Mouse (Mus musculus): ENCODE measurements around the gene Nt5c1a. TPM values are rescaled to one million over a fixed set of nuclear protein-coding genes. Genes with fewer than 3 reads are reported as not detected.

Nt5c1a gene
- total RNA-seq, 2 experiments from 2014 or later: 41.3 to 43.9 TPM

DNA sequence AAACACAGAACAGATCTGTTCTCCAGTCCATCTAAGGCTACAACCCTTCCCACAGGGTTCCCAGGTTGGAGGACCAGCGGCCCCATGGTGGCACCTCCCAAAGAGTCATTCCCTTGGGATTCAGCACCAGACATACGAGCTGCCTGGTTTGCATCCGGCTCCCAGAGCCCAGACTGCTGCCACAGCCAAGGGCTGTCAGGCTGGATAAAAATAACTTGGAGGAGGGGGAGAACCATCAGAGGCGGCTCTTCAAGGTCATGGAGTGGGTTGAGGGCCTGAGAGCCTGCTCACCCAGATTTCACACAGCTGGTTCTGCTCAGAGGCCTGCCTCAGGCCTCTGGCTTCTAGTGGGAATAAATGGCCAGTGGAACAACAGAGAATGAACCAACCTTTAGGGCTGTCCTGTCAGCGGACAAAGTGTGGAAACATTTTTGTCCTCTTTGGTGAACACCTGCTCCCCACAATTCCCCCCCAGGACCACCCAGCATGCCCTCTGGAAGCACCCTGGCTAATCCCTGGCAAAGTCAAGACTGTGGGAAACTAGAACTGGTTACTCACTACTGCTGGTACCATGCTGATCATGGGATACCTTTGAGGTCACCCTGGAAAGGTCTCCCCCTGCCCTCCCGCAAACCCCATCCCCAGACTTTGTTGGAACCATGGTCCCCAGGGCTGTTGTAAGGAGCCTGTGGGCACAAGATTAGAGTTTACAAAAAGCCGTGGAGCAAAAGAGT, 46.0 kb downstream of the Nt5c1a start:
- peak; percentile 61 for DNase-seq (ENCODE audit: low spot score)

DNA sequence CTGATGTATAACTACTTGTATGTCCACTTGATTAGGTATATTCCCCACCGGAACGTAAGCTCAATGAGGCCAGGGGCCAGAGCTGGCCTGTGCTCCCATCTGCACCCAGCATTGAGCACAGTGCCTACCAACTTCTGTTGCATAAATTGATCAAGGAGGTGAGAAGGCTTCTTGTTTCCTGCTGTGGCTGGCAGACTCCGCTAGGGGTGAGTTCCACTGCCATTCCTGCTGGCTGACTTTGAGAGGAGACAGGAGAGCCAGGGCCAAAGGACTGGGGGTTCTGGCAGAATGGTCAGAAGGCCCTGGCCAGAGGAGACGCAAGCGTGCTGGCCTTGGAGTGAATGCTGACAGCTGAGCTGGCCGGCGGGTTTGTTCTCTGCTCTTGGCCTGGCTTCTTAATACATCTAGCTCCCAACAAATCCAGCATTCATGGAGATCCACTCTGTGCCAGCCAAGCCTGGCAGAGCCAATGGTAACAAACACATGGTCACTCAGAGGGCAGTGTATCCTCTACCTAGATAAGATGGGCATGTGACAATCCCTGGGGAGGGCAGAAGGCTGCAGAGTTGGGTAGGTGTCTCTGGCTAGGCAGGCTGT, 47.8 kb downstream of the Nt5c1a start:
- peak; percentile 92 for DNase-seq (ENCODE audit: low spot score)

- no peak for DNase-seq (ENCODE audit: low spot score)
Measured at GRCm38 (mm10) chr4:123252214-123252613, 50.9 kb downstream of the Nt5c1a start.

- peak; percentile 64 for DNase-seq (ENCODE audit: low spot score)
Measured at GRCm38 (mm10) chr4:123254617-123255016, 53.3 kb downstream of the Nt5c1a start.

DNA sequence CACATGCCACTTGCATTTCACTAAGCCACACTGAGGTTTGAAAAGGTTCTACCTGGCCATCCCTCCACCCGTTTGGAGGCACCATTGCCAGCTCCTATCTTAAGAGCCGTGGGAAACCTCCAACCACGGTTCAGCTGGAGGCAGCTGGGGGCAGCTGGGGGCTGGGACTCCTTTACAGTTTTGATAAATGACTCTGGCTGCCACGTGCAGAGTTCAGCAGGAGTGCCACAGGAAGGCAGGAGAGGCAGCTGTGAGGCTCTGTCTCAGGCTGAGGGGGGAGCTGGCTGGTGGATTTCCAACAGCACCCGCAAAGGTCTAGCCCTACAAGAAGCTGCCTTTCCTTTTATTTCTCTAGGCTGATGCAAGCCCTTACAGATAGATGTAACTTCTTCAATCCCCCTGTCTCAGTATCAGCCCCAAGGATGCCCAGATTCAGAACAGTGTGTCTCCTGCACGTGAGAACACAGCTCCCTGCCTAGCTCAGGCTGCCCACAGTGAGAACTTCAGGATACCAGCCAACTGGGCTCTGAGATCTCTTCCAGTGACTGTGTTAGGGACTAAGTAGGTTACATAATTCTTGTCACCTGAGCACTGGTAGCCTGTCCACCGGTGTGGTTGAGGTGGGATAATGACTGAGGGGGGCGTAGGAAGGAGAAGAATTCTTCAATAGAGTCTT, 58.9 kb downstream of the Nt5c1a start:
- DNase-seq (ENCODE audit: low spot score): no peak

- no peak for DNase-seq (ENCODE audit: low spot score)
Measured at GRCm38 (mm10) chr4:123261721-123262401, 60.6 kb downstream of the Nt5c1a start, which contains the start of gene Pabpc4. Pabpc4 (plus strand) TSS chr4:123262351.

Other genes with a start within 250 kb of the Nt5c1a start
- under 1 TPM; 0.39 to 0.81 TPM for gene Mfsd2a, start 240.3 kb upstream of the Nt5c1a start, total RNA-seq (2021)
- under 1 TPM; 0.12 to 0.64 TPM for gene Mycl, start 205.9 kb upstream of the Nt5c1a start, total RNA-seq (2021)
- 1 to 10 TPM; 6.5 to 6.8 TPM for gene Trit1, start 184.9 kb upstream of the Nt5c1a start, total RNA-seq (2021)
- not detected for gene Bmp8b, start 96.3 kb upstream of the Nt5c1a start, total RNA-seq (2021)
- gene Oxct2b, start 85.2 kb upstream of the Nt5c1a start, total RNA-seq (2021): not detected
- 10 to 100 TPM; 20.5 to 20.9 TPM for gene Ppie, start 61.6 kb upstream of the Nt5c1a start, total RNA-seq (2021)
- not detected for gene Hpcal4, start 18.3 kb upstream of the Nt5c1a start, total RNA-seq (2021)
- 1 to 10 TPM; 2.8 to 5.2 TPM for gene Heyl, start 32.1 kb downstream of the Nt5c1a start, total RNA-seq (2021)
- gene Pabpc4, start 60.8 kb downstream of the Nt5c1a start, total RNA-seq (2021): 100 to 1,000 TPM; 307 to 316 TPM
- under 1 TPM in 1 of 2 experiments, not detected in 1; 0.25 TPM for gene Oxct2a, start 122.1 kb downstream of the Nt5c1a start, total RNA-seq (2021)
- gene Bmp8a, start 141.7 kb downstream of the Nt5c1a start, total RNA-seq (2021): under 1 TPM; 0.50 to 0.78 TPM

All from gastrocnemius, adult 18-20 months (tissue).